Mouse (Mus musculus) natural killer cell, adult 2 months (primary cell): ENCODE data around the gene Dok4.

Experiments used
- DNase-seq, 2 experiments: peaks; one replicate each; pipeline ENCODE4 v3.0.0; 2022; ENCODE audit warnings: low spot score in 2 of 2

Dok4 gene

DNA sequence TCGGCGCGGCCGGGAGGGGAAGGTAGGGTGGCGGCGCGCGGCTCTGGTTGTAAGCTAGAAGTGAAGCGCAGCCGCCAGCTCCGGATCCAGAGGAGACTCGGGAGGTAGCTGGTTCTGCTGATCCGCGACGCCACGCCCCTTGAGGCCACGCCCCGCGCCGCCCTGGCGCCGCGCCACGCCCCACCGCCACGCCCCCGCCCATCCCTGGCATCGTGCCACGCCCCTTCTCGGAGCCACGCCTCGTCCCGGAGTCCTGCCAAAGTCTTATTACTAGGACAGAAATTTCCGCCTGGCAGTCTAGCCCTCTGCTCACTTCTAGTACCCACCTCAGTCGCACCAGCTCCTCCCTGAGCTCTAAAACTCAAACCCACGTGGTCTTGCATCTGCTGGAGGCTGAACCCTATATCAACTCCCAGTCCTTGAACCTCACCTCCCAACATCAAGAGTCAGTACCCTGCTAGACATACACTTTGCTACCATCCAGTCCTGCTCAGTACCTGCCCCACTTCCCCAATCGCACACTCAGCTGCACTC lies at the start of gene Dok4:
Dok4 (minus strand) TSS at position 134 of the 534 bp plus-strand sequence.
- DNase-seq: peak; percentile 50 to 74

DNA sequence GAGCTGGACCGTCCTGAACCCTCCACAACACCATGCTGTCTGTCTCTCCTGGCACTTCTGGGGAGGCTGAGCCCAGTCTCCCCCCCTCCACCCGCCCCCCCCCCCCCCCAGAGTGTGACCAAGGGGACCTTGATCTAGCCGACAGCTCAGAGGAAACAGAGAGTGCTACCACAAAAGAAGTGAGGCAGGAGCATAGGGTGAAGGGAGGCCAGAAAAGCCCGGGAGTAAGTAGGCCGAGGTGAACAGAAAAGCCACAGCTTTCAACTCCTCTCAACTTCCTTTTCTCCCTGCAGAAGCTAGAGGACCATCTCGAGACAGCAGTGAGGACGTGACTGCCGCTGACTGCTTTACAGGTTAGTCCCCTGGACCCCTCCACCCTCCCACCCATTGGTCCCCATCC lies 47.3 kb upstream of the Dok4 start, which contains the start of gene Adgrg5:
Adgrg5 (plus strand) TSS at position 290 of the 400 bp plus-strand sequence.
- DNase-seq: no peak

DNA sequence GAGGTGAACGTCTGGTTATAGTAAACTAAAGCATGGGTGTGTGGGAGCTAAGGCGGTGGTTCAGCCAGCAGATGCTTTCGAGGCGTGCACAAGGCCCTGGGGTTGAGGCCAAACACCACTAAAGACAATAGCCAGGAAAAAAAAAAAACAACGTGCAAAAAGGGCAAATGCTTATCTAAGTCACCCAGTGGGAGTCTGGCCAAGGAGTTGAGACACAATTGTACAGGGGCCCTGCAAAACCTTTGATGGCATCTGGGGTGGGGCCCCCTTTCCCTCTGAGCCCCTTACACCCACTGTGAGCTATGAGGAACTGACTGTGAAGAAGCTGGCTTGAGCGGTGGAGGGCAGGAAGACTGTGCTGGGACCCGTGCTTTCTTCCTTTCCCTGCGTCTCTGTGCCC lies 46.5 kb upstream of the Dok4 start:
- no peak for DNase-seq

DNA sequence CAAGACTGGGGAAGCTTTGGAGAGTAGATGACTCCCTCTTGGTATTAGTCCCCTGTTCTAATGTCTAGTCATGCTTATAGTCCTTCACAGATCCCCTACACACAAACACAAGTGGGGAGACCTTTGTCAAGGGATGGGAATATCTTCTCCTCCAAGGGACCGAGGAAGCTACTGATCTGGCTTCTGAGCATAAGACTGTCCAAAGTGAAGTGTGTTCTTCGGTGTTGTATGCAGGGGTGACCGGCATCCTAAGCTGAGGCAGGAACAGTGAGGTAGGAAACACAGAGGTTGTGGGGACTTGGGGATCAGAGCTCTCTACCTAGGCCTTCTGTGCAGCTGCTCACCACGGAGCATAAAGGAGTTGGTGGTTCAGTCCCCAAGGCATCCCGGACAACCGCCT lies 46.0 kb upstream of the Dok4 start:
- DNase-seq: no peak

DNA sequence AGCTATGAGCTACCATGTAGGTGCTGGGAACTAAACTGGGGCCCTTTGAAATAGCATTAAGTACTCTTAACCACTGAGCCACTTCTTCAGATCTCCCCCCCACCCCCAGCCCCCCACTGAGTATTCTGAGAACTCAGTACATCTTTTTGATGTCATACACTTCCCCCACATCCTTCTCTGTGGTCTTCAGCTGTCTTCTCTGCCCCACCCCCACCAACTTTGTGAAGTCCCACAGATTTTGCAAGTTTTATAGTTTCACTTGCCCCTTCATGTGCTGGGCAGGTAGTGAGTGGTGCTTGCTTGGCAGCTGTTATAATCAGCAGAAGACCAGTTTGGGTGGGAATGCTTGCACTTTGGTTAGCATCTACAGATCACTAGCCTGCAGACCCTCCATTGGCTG lies 43.1 kb upstream of the Dok4 start:
- peak; percentile 37 to 49 for DNase-seq

DNA sequence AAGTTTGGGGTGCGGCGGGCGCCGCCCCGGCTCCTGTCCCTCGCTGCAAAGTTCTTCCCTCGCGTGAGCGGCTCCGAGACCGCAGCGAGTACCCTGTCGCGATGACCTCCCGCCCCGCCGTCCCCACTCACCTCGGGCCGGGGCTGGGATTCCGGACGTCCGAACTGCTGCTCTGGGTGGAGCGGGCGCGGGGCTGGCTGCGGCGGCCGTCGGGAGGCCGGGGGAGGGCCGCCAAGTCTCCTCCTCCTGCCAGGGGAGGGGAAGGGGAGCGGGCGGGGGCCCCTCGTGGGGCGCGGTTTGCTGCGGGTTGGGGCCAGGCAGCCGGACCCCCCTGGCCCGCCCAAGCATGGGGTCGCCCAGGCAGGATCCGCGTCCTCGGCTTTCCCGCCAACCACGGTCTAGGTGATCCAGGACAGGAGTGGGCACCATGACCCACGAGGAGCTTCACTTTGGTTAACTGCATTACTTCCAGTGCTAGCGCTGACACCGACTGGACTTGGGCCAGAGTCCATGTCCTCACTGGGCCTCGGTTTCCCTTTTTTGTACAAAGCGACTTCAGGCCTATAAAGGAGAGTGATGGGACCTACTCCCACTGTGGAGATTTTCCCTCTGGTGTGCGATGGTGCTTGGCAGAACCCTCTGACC lies 41.8 kb upstream of the Dok4 start, which contains the start of gene Ccdc102a:
Ccdc102a (minus strand) TSS at position 248 of the 645 bp plus-strand sequence.
- DNase-seq: no peak

DNA sequence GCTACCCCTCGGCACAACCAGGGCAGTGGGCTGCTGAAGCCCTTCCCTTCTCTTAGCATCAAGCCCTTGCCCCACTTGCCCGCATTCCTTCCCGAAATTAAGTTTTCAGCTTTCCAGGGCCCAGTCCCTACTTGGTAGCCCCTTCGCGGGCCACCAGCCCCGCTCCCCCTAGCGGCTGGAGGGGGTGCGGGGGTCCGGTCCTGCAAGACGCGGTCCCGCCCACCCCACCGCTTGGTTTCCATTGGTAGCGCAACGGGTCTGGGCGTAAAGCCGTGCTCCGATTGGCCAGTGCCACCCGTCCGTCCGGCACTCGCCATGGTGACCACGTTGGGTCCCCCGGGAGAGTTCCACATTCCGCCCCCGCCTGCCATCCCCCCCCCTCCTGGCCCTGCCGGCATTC lies 41.2 kb upstream of the Dok4 start:
- peak; percentile 87 to 88 for DNase-seq

DNA sequence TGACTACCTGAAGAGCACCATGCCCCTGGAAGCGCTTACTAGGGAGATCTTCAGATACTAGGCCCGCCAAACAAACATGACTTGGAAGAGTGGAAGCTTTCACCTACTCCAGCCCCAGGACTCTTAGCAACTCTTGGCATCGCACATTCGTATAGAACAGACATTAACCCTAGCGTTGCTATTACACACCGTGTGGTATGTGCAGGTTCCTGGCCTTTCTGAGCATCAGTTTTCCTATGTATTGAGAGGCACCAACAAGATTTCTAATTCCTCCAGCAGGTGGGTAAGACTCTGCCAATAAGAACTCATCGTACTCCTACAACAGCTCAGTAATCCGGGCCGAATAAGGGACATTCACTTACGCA lies 40.8 kb upstream of the Dok4 start:
- no peak for DNase-seq

DNA sequence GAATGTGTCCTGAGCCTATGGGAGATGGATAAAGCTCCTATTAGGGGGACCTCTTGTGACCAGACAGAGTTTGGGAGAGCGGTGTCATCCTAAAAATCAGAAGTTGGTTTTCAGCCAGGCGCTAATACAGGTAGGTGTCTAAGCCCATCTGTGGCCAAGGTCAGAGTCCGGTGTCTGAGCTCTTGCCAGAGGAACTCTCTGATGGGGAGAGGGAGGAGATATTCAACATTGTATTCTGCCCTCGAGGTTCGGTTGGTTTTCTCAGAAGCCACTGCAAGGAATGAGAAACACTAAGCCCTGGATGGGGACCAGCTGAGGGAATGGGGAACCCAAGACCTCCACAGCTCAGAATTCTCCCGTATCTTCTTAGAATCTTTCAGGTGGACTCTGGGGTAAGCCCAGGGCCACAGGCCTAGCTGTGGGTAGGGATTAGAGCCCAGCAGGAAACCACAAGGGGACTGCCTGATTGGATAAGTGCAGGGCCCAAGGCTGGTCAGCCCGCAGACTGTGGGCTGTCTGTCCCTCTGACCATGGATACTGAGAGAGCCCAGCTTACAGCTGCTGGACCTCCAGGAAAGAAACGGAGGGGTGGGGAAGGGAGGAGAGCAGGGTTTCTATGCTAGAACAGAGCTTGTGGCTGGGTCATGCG lies 40.3 kb upstream of the Dok4 start:
- DNase-seq: no peak

DNA sequence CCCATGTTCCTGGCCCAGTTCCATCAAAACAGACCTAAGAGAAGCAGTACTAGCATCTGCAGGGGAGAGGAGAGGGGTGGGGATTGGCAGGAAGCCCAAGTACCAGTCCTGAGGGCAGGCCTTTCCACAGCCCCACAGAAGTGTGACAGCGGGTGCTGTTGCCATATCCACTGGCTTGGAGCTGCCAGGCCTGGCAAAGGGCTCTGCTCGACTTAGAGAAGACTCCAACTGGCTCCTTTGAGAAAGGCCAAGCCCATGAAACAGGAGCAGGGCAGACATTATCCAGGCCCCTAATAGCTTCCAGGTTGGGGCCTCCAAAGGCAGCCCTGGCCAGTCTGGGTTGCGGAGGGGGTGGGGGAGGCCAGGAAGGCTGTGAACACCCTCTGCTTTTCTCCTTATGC lies 38.6 kb upstream of the Dok4 start:
- no peak for DNase-seq

DNA sequence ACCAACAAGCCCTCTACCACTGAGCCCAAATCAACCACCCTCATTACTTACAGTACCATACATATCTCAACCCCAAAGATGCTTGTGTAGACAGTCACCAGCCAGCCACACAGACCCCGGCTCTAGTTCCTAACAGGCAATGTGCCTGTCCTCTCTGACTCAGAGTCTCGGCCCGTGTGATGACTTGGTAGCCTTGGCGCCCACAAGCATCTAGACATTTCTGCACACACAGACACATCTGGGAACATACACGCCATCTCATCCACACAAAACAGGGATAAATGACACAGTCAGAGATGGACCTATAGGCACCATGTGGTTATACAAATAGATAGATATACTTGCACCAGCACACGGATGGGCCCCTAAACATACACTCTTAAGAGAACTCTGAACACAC lies 38.1 kb upstream of the Dok4 start:
- DNase-seq: no peak

DNA sequence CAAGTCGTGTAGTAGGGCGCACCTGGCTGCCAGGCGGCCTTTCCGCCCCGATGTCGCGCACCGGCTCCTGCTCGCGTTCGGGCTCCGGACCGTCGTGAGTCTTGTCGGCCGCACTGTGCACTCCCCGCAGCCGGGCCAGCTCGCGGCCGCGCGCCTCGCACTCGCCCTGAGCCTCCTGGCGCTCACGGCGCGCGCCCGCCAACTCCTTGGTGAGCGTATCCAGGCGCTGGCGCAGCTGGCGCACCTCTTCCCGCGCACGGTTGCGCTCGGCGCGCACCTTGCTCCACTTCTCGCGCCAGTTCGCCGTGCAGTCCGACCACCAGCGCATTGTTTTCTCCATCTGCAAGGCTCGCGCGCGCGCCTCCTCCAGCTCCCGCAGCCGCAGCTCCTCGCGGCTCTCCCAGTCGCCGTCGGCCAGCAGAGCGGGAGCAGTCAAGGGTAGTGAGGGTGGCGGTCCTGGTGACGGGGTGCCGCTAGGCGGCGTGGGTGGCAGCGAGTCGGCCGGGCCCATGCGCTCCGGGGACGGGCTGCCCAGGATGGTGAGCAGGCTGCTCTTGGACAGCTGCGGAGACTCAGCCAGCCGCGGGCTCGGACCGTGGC lies 37.0 kb upstream of the Dok4 start:
- DNase-seq: peak in 1 of 2 experiments; percentile 23

DNA sequence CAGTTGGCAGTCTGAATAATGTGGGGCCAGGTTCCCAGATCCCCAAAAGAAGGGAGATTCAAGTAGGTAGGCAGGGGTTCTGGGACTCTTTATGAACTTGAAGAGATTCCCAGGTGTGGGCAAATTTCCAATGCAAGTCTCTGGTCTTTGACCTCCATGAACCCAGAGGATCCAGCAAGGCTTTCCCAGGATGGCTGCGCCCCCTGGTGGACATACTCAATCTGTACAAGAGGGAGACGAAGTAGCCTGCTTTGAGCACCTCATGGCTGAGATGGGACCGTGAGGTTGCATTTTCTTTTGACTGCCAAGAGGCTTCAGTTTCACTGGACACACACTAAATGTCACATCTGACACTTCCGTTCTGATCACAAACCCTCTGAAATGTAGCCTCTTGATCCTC lies 32.7 kb upstream of the Dok4 start:
- peak; percentile 56 to 66 for DNase-seq

DNA sequence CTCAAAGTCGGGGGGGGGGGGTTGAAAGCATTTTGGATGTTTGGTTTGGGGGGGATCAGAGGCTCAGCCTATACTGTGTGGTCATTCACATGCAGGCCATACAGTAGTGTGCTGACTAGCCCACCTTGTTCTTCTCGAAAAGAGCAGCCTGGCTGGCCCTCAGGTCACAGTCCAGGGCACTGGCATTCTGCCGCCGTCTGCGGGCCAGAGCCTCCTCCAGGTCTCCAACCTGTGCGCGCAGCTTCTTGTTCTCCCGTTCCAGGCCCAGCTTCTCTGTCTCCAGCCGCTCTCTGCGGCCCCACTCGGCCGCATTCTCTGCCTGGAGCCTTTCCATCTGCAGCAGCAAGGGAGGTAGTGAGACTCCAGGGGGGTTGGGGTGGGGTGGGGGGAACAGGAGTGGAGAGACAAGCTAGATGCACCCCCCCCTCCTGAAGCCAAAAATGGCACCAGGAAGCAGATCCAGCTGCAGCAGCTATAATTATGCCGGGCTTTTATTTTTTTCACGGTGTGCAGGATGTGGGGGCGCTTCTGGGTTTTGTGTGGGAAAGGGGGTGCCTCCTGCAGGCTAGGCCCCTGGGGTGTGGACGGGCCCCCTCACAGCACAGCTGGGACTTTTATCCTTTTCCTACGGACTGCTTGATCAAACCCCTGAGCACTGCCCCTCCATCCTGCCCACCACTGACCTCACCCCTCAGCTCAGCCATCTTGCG lies 31.6 kb upstream of the Dok4 start:
- DNase-seq: no peak

DNA sequence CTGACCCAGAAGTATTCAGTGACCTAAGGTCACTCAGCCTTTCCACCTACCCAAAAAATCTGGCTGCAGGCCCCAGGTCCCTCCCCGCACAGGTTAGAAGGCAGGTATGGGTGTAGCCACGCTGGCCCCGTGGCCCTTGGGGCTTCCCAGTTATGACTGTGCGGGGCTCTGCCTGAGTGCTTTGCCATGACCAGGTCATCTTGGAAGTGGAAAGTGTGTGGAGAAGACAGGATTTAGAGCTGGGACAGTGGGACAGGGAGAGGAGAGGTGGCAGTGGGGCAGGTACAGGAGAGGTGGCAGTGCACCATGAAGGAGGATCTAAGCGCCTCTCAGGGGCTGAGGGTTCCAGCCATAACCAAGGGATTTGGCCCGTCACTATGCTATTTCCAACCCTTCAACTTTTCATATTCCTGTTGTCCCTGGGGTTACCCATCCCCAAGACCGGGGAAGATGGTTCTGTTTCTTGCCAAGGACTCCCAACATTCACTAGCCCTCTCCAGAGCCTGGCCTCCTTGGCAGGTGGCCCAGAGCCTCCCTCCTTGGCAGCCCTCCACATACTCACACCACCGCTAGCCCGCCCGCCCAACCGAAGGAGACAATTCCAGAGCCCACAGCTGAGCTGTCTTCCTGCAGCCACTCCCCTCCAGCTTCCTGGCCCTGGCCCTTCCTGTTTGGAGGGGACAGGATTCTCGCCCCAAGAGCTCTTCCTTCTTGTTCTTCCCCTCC lies 28.5 kb upstream of the Dok4 start:
- no peak for DNase-seq

DNA sequence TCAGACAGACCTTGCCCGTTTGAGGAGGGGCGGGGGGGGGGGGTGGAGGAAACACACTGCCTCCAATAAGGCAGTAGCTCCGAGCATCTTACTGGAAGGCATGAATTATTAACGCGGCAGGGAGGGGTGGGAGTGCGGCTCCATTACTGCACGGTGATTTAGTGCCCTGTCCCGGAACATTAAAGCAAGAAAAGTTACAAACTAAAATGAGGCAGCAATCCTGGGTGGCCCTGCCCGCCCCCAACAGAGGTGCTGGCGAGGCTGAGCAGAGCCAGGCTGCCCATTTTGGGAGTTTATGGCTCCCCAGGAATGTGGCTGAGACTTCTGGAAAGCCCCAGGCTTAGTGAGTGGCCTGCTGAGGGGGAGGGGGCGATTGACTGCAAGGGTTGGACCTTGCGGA lies 27.6 kb upstream of the Dok4 start:
- DNase-seq: no peak

DNA sequence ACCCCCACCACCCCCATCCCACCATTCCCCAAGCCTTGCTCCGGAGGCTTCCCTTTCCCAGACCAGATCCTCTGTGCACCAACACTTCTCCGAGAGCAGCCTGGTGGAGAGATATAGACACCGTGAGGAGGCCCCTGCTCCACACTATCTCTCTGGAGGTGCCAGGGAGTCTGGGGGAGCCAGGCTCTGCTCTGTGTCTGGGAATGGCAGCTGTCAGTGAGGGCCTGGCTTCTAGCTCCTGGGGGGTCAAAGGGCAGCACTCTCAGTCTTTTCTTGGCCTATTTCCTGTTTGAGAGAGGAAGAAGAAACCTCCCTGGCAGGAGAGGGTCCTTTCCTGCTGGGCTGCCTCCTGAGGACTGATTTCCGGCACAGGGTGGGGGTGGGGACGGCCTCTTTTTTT lies 24.9 kb upstream of the Dok4 start:
- DNase-seq: no peak

DNA sequence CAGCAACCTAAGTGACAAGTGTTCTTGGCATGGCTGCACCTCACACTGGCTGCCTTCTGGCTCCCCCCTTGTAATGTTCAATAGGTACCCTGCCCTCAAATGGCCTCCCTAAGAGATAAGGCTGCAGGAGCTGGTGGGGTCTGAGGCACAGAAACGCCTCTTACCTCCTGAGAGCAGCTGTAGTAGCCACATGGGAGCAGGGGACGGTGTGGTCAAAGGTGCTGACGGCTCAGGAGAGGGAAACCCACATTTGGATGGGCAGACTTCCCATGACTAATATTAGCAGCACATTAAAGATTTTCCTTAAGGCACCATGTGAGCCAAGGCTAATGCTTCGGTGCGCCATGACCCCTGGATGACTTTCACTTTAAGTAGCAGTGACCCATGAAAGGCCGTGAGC lies 24.5 kb upstream of the Dok4 start:
- DNase-seq: no peak

DNA sequence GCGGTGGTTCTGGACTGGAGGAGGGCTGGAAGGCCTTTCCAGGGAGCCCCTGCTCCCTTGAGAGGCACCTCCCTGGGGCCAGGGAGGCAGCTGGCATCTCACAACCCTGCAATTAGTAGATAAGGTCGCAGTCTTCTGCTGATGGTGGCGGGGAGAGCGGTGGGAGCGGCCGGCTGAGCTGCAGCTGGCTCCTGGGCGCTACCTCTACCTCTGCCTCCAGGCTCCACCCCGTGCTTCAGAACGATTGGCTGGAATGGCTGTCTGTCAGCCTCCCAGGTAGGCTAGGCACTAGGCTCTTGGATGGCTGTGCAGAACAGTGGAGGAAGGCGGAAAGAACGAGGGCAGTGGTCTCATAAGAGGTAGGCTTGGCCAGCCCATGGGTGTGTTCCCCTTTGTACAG lies 23.1 kb upstream of the Dok4 start:
- DNase-seq: no peak

DNA sequence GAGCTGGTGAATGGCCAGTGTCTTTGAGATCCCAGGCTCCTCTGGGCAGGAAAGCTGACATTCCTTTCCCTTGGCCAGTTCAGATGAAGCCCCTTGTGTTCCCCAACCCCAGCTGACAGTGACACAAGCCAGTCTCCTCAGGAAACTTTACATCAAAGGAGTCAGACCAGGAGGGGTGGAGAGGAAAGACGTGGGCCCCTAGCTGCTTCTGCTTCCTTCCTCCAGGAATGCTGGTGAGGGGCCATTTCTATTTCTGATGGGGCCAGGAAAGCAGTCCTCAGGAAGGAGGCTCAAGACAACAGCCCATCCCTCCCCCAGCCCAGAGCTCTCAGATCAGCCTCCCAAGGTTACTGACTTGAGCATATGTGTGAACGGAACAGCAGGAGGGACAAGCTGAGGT lies 16.8 kb upstream of the Dok4 start:
- DNase-seq: no peak

DNA sequence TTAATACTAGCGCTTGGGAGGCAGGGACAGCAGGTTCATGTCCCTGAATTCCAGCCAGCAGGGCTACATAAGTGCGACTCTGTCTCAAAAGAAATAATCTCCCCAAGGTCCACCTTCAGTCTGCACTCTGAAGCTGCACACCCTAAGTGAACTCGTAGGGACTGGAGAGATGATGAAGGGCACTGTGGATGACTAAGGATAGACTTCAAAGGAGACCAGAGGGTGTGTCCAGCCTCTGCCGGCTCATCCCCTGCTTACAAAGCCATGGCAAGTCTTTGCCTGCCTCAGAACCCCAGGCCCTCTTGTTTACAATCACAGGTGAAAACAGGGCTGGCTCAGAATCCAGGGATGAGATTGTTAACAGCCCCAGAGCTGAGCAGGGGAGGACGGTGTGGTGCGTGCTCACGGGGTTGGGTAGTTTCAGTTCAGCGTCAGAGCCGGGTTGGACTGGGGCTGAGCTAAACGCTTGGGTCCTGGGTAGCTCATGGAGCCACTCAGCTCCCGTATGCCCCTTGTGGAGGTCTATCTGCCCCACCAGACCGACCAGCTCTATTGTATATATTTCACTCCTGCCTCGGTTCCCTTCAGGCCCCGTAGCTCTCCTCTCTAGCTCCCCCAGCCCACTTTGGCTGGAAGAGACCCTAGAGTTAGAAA lies 12.4 kb upstream of the Dok4 start:
- DNase-seq: no peak
